Mouse (Mus musculus): Measurements from ENCODE around the gene Trim2. TPM values are rescaled to one million over a fixed set of nuclear protein-coding genes. Genes with fewer than 3 reads are reported as not detected.
A peak's percentile ranks its signal among the peaks of the same experiment; 100 is the strongest.

Trim2 gene
- total RNA-seq, 2 experiments from 2014 or later = 190 to 200 TPM

- DNase-seq (ENCODE audit: low spot score in 2 of 2) = no peak
- intact Hi-C loops (cut with DNase I) = loop anchor here (5.0 to 10.0 kb wide), 2 partner anchors 79 to 367 kb away; no protein-coding TSS in a partner anchor
Measured at GRCm38 (mm10) chr3:84177834-84178233, 128.8 kb downstream of the Trim2 start.

DNA sequence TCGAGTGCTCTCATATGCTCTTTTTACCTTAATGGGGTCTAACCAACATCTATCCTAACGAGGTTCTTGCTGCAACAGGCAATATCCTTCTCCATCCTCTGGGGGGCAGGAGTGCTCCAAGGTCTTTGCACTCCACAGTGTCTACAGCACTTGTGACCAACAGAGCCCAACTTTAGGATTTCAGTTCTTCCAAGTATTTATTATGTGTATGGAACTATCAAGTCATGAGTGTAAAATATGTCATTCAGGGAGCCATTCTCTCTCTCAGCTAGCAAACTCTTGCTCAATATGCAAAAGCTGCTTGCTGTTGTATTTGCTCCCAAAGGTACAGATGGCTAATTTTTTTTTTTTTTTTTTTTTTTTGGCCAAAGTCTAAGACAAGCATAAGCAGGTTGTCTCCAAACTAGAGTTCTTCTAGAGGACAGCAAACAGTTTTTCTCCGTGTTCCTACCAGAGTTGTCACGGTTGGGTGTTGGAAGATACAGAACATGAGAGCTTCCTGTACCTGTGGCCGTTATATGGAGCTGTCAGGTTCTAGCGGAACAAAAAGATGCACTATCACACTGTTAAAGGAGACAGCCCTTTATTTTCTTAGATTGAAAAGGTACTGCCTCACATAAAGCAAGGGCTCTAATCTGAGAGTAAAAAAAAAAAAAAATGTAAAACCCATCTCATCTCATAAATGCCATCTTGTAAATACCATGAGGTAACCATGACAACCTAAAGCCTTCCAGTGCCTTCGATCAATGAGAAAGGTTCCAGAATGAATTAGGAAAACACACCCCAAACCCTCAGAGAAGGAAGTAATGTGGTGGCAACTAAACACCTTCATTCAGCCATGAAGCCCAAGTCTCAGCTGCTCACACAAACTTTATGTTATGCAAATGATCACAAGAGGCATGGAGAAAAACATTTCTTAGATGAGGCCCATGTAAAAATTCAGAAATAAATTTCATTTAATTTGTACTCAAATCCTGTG is 131.1 kb downstream of the Trim2 start:
- intact Hi-C loops (cut with DNase I) = loop anchor here (2.0 to 10.0 kb wide), 4 partner anchors 82 to 369 kb away; no protein-coding TSS in a partner anchor
- peak; percentile 80 to 84 for DNase-seq (ENCODE audit: low spot score in 2 of 2)

- intact Hi-C loops (cut with DNase I) = loop anchor here (2.0 to 10.0 kb wide), 3 partner anchors 131 to 371 kb away; no protein-coding TSS in a partner anchor
Measured at GRCm38 (mm10) chr3:84173581-84174154, 133.0 kb downstream of the Trim2 start, which contains the start of gene Gm6525. TSS of gene Gm6525 (plus strand) at chr3:84174104.

GRCm38 (mm10) chr3:84172406-84172805 is 134.3 kb downstream of the Trim2 start:
- no peak for DNase-seq (ENCODE audit: low spot score in 2 of 2)
- intact Hi-C loops (cut with DNase I) = loop anchor here (10.0 kb wide), 1 partner anchor 372 kb away; no protein-coding TSS in a partner anchor

More at GRCm38 (mm10) chr3:84173581-84174154, 133.0 kb downstream of the Trim2 start, which contains the start of gene Gm6525:
- DNase-seq (ENCODE audit: low spot score in 2 of 2) = no peak

- intact Hi-C loops (cut with DNase I) = loop anchor here (10.0 kb wide), 1 partner anchor 375 kb away; no protein-coding TSS in a partner anchor
Measured at GRCm38 (mm10) chr3:84169393-84170005, 137.2 kb downstream of the Trim2 start.

GRCm38 (mm10) chr3:84168943-84169342 is 137.7 kb downstream of the Trim2 start:
- intact Hi-C loops (cut with DNase I) = no loop called here
- DNase-seq (ENCODE audit: low spot score in 2 of 2) = no peak

More at GRCm38 (mm10) chr3:84169393-84170005, 137.2 kb downstream of the Trim2 start:
- no peak for DNase-seq (ENCODE audit: low spot score in 2 of 2)

GRCm38 (mm10) chr3:84166073-84166472 is 140.6 kb downstream of the Trim2 start:
- intact Hi-C loops (cut with DNase I) = no loop called here

GRCm38 (mm10) chr3:84165391-84165790 is 141.3 kb downstream of the Trim2 start:
- DNase-seq (ENCODE audit: low spot score in 2 of 2) = no peak

More at GRCm38 (mm10) chr3:84166073-84166472, 140.6 kb downstream of the Trim2 start:
- no peak for DNase-seq (ENCODE audit: low spot score in 2 of 2)

DNA sequence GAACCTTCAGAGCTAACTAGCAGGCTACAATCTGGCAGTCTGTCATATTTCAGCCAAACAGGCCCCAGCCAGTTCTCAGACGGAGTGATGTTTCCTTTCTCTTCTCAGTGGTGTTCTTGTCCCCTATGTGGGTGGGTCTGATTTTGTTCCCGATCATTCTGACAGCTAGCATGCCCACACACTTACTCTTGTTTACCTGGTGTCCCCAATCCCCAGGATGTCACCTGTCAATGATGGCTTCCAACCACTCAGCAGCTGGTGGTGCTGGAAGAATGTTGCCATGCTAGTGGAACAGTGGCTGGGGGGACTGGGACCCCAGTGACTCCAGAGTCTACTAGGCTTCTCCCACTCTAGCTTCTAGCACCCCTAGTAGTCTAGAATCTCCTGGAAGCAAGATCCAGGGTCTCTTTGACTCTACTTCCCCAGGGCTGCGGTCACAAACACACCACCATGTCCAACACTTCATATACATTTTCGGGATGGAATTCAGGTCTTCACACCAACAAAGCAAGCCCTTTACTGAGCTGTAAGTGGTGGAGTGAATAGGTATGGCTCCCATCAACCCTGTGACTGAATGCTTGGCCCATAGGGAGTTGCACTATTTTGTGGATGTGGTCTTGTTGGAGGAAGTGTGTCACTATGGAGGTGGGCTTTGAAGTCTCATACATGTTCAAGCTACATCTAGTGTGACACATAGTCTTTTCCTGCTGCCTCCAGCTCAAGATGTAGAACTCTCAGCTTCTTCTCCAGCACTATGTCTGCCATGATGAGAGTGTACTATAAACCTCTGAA is 148.9 kb downstream of the Trim2 start:
- intact Hi-C loops (cut with DNase I) = loop anchor here (5.0 to 10.0 kb wide), 2 partner anchors 120 to 243 kb away; no protein-coding TSS in a partner anchor
- DNase-seq (ENCODE audit: low spot score in 2 of 2) = peak in 1 of 2 experiments; percentile 44

More at GRCm38 (mm10) chr3:84165391-84165790, 141.3 kb downstream of the Trim2 start:
- intact Hi-C loops (cut with DNase I) = no loop called here

DNA sequence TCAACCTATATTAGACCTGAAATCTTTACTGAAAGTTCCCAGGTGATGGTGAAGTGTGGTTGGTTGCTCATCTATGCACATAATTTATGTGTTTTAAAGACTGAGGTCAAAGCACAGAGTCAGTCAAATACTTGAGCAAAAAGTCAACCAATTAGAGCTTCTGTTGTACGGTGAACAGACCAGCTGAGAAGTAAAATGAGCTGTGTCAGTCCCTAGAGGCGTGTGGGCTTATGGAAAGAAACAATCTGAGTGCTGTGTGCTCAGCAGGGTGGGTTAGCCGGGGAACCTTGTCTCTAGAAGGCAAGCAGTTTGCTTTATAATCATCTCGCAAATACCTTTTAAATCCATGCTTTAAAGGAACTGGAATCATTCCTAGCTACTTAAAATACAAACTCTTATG is 149.7 kb downstream of the Trim2 start:
- intact Hi-C loops (cut with DNase I) = loop anchor here (5.0 to 10.0 kb wide), 2 partner anchors 120 to 242 kb away; no protein-coding TSS in a partner anchor
- DNase-seq (ENCODE audit: low spot score in 2 of 2) = no peak

DNA sequence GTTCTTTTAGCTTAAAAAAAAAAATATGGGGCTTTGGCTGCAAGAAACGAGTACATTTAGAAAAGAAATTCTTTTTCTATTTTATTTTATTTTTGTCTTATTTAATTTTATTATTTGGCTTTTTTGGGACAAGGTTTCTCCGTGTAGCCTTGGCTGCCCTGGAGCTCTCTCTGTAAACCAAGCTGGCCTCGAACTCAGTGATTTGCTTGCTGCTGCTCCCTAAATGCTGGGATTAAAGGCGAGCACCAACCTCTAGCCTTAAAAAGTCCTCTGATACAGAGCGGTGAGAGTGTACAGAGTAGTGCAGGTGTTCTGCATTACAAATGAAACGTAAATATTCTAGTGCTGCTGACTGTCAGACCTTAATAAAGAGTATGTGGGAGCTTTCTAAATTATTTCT is 150.6 kb downstream of the Trim2 start:
- DNase-seq (ENCODE audit: low spot score in 2 of 2) = no peak
- intact Hi-C loops (cut with DNase I) = loop anchor here (1.0 to 10.0 kb wide), 3 partner anchors 119 to 241 kb away; no protein-coding TSS in a partner anchor

DNA sequence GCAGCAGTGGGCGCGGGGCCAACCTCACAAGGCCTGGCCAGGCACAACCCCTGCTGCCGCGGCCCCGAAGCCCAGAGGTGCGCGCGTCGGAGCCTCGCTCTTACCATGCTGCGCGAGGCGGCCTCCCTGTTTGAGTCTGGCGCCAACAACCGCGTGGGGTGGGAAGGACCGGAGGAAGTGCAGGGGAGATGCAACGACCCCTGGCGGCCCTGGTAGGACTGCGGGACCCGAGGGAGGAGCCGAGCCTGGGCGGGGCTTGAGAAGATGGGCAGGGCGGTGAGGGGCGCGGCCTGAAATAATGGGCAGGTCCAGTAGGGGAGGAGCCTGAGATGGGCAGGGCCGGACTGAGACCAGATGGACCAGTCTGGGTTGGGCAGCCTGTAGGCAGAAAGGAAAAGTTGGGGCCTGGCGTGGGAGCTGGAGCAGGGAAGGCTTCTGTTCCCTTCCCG is 151.1 kb downstream of the Trim2 start, which contains the start of gene Mnd1:
Mnd1 (minus strand) TSS at position 229 of the 449 bp plus-strand sequence.
- intact Hi-C loops (cut with DNase I) = loop anchor here (1.0 to 10.0 kb wide), 3 partner anchors 118 to 241 kb away; no protein-coding TSS in a partner anchor
- peak; percentile 96 for DNase-seq (ENCODE audit: low spot score in 2 of 2)

GRCm38 (mm10) chr3:84155146-84155545 is 151.5 kb downstream of the Trim2 start:
- peak in 1 of 2 experiments; percentile 39 for DNase-seq (ENCODE audit: low spot score in 2 of 2)
- intact Hi-C loops (cut with DNase I) = loop anchor here (5.0 to 10.0 kb wide), 2 partner anchors 118 to 240 kb away; no protein-coding TSS in a partner anchor

- no peak for DNase-seq (ENCODE audit: low spot score in 2 of 2)
- intact Hi-C loops (cut with DNase I) = loop anchor here (5.0 to 10.0 kb wide), 2 partner anchors 117 to 240 kb away; no protein-coding TSS in a partner anchor
Measured at GRCm38 (mm10) chr3:84154721-84155141, 151.9 kb downstream of the Trim2 start.

DNA sequence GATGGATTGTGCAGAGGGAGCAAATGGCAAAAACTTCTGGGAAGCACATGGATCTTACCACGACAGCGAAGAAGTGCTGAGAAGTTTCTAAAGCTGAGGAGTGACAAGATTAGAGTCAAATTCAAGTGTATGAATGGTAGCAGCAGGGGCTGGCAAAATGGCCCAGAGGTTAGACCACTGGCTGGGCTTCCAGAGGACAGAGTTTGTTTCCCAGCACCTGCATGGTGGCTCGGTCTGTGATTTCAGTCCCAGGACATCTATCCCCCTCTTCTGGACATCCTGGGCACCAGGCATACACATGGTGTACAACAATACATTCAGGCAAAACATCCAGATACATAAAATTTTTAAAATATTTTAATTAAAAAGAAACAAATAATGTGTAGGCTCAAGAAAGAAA is 156.8 kb downstream of the Trim2 start:
- intact Hi-C loops (cut with DNase I) = loop anchor here (10.0 kb wide), 1 partner anchor 235 kb away; no protein-coding TSS in a partner anchor
- DNase-seq (ENCODE audit: low spot score in 2 of 2) = no peak

DNA sequence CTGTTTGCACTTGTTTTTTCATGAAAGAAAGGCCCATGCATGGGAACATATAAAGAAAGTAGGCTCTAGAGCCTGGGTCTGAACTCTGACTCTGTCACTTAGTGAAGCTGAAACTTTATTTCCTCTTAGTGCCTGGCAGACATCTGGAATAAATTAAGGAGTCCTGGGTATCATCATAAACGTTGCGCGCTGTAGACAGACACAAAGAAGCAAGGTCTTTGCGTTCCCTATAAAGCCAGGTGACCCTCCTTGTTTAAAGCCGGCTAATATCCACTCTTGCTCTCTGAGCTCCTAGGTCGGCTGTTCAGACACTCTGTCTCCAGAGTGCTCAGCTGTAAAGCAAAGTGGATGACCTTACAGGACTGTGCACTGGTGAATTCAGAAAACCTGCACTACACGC is 165.7 kb downstream of the Trim2 start:
- DNase-seq (ENCODE audit: low spot score in 2 of 2) = no peak
- intact Hi-C loops (cut with DNase I) = no loop called here

GRCm38 (mm10) chr3:84136509-84136908 is 170.2 kb downstream of the Trim2 start:
- intact Hi-C loops (cut with DNase I) = no loop called here
- no peak for DNase-seq (ENCODE audit: low spot score in 2 of 2)

DNA sequence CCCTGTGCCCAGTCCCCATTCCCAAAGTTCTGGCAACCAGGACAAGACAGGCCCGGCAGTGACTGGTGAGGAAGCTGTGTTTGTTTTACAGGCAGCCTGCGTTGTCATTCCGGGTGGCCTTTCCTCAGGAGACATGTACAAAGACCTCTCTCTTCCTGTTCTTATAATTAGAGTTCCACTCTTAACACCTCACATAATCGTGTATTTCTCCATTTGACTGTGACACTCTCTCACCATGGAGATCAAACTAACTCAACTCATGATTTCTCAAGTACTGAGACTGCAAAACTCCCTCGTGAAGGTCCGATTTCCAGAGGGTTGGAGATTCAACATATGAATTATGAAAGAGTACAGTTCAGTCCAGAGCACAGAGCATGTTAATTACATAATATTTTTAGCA is 170.7 kb downstream of the Trim2 start:
- intact Hi-C loops (cut with DNase I) = no loop called here
- DNase-seq (ENCODE audit: low spot score in 2 of 2) = no peak

All from left cerebral cortex, postnatal 14 days (tissue).